9 mouse cellular contexts compared by ENCODE assay signal in the genomic region with DNA sequence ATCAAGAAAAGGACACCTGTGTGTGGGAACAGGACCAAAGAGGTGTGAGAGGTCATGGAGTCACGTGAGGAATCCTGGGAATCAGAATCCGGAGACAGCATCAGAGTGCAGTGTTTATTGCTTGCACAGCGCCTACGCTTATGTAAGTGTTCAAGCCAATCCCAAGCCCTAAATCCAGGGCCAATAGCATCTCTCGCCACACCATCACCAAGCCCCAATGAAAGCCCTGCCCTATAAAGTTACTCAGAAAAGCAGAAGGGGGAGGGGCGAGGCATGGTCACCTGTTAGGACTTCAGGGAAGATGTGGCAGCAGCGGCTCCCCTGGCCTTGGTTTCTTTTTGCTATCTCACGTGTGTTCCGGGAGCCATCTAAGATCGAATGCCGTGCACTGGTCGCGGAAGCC. TPM values are rescaled to one million over a fixed set of nuclear protein-coding genes. Genes with fewer than 3 reads are reported as not detected.
A peak's percentile ranks its signal among the peaks of the same experiment; 100 is the strongest.
DNase-seq lines count a peak whose midpoint lies in the region; ATAC-seq and TF ChIP-seq lines count a peak whose summit lies in the region.
"Had no signal": no experiment of that assay in that cellular context is flagged by ENCODE, and none has a peak within 500 bp of the region (broad histone marks: within the 10 kb centered on the region; RNA-seq: fewer than 3 reads in every experiment).

No protein-coding gene starts in this region.

- peak; percentile 89 for ATAC-seq in erythroid progenitor cell, adult 5-6 weeks (replicated peaks; ENCODE audit: low FRiP score, poor library complexity, severe bottlenecking)
- ATAC-seq in hindbrain, embryonic 14.5 days (ENCODE audit: low FRiP score), result no peak
- no peak for ATAC-seq in midbrain, embryonic 16.5 days
- ATAC-seq: Patski had no signal

- H3K9ac ChIP-seq in hindbrain, embryonic 14.5 days, result no peak overlapping the region
- H3K9ac ChIP-seq in midbrain, embryonic 16.5 days (ENCODE audit: low read depth, low read length), result no peak overlapping the region

- peak; percentile 20 for DNase-seq in gastrocnemius, adult 18-20 months (ENCODE audit: low spot score)
- DNase-seq in gastrocnemius, postnatal 10 days, result no peak
- DNase-seq in brain, embryonic 14.5 days (ENCODE audit: low read depth), result peak; percentile 43
- DNase-seq in hindbrain, embryonic 14.5 days (ENCODE audit: low spot score), result no peak
- peak; percentile 79 for DNase-seq in liver
- peak; percentile 12 to 44 for DNase-seq in thymus, adult 18-20 months

- no peak for TF ChIP-seq POLR2A in brain, embryonic 14.5 days (IDR thresholded peaks at IDR 0.05; ENCODE audit: borderline replicate concordance, extremely low read depth, insufficient read depth, insufficient read length, poor library complexity, severe bottlenecking)

- H3K9me3 ChIP-seq in hindbrain, embryonic 14.5 days (ENCODE audit: control insufficient read depth, low read length), result no peaks in the 10 kb centered on the region
- no peaks in the 10 kb centered on the region for H3K9me3 ChIP-seq in midbrain, embryonic 16.5 days (replicated peaks; ENCODE audit: control insufficient read depth, low read length, poor library complexity, severe bottlenecking)

- H3K4me1 ChIP-seq in hindbrain, embryonic 14.5 days (replicated peaks; ENCODE audit: control insufficient read depth, insufficient read depth, low read length), result 0 out of 2 replicates have a peak, but pooled peaks cover 4% of the 10 kb centered on the region
- peaks cover 4% of the 10 kb centered on the region; the same call in 1 of the 2 replicates for H3K4me1 ChIP-seq in midbrain, embryonic 16.5 days (ENCODE audit: control insufficient read depth, insufficient read depth, low read length)

- no peaks in the 10 kb centered on the region for H3K36me3 ChIP-seq in hindbrain, embryonic 14.5 days (replicated peaks; ENCODE audit: control insufficient read depth, insufficient read depth)
- no peaks in the 10 kb centered on the region for H3K36me3 ChIP-seq in midbrain, embryonic 16.5 days (ENCODE audit: control insufficient read depth, insufficient read depth, low read length)

- peak overlapping the region; percentile 37 for H3K4me2 ChIP-seq in hindbrain, embryonic 14.5 days (replicated peaks)
- H3K4me2 ChIP-seq in midbrain, embryonic 16.5 days (ENCODE audit: low read length), result peak overlapping the region; percentile 44

- H3K27me3 ChIP-seq in hindbrain, embryonic 14.5 days (ENCODE audit: control insufficient read depth, insufficient read depth, low read length), result 0 out of 2 replicates have a peak, but pooled peaks cover 4% of the 10 kb centered on the region
- no peaks in the 10 kb centered on the region for H3K27me3 ChIP-seq in midbrain, embryonic 16.5 days (ENCODE audit: control insufficient read depth, insufficient read depth, low read depth, low read length)
- H3K27me3 ChIP-seq: Patski had no signal

- H3K27ac ChIP-seq in hindbrain, embryonic 14.5 days, result no peak overlapping the region
- H3K27ac ChIP-seq in midbrain, embryonic 16.5 days (ENCODE audit: low read length), result no peak overlapping the region

- no peak for TF ChIP-seq CTCF in brain, embryonic 14.5 days (IDR thresholded peaks at IDR 0.05; ENCODE audit: borderline replicate concordance, extremely low read depth, insufficient read depth, insufficient read length)

- WGBS in hindbrain, embryonic 14.5 days, result 24% methylated on average over 13 of the region's 13 CpGs
- WGBS in midbrain, embryonic 16.5 days, result 17% methylated on average over 13 of the region's 13 CpGs

- H3K4me3 ChIP-seq in hindbrain, embryonic 14.5 days (replicated peaks; ENCODE audit: low read length), result peak overlapping the region; percentile 12; the same call in 1 of the 2 replicates
- H3K4me3 ChIP-seq in midbrain, embryonic 16.5 days (ENCODE audit: low read depth, low read length), result peak overlapping the region; percentile 6; the same call in 1 of the 2 replicates

RNA-seq across cellular contexts. Expression of gene Rbx1, which starts 14.9 kb away (rescaled TPM):
- 10 to 100 TPM; 84.9 to 99.4 TPM for total RNA-seq in gastrocnemius, adult 18-20 months (2021)
- 100 to 1,000 TPM; 118 to 123 TPM for total RNA-seq in gastrocnemius, postnatal 10 days (2021)
- polyA plus RNA-seq in brain, embryonic 14.5 days (2012; rRNA removed), result 197 and 215 TPM in 2 replicates
- 65.4 and 79.6 TPM in 2 replicates for total RNA-seq in erythroid progenitor cell, adult 5-6 weeks (2015; ENCODE audit: low replicate concordance)
- total RNA-seq in erythroid progenitor cell, adult 5-6 weeks (2017; ENCODE audit: low replicate concordance), result 52.0 and 67.4 TPM in 2 replicates
- polyA plus RNA-seq in hindbrain, embryonic 14.5 days (2014; fragmentation: Nextera tagmentation; extraction: Ambion mirVana), result 452 and 483 TPM in 2 replicates
- polyA plus RNA-seq in midbrain, embryonic 16.5 days (2015; fragmentation: Nextera tagmentation; extraction: Ambion mirVana), result 396 and 416 TPM in 2 replicates

Comparison
In these comparisons a context has a peak if more than half of its experiments do, and no peak if none do; other contexts are left out.
1. DNase-seq: peak in gastrocnemius, adult 18-20 months (single experiment), brain, embryonic 14.5 days (single experiment), liver (single experiment) and thymus, adult 18-20 months (2 of 2); none in gastrocnemius, postnatal 10 days (single experiment) and hindbrain, embryonic 14.5 days (single experiment).